Mouse (Mus musculus): ENCODE results near the gene Spock1.

DNA sequence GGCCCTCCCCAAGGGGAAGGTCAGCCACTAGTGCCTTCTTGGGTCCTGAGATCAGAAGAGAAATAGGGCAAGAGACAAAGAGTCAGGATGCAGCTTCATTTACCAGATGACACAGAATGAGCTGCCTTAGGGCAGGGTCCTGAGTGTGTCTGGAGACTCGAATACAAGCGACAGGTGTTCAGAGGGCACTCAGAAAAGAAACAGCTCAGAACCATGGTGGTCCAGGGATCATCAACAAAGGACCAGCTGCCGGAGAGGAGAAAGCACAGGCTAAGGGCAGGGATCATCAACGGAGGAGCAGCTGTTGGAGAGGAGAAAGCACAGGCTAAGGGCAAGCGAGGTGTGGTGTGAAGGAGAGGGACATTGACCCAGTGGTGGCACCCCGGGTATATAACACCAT is 136.1 kb downstream of the Spock1 start:
- TF ChIP-seq EP300 (optimal IDR thresholded peaks at IDR 0.05) (no peak), CTCF (IDR thresholded peaks at IDR 0.05; ENCODE audit: low read depth) (no peak)

Measured in stomach, postnatal 0 days (tissue).